Mouse (Mus musculus) retina, postnatal 7 days (tissue): ENCODE measurements around the gene Vmn2r112.
"Not testable (repeated sequence)": the region's sequence is repeated elsewhere in the genome, so short reads cannot be mapped to it uniquely, and the experiment has no call there.

Experiments
- DNase-seq: peaks from one replicate; pipeline ENCODE4 v3.0.0-alpha.2; 2012; ENCODE audit warnings: low read depth, low spot score

Gene Vmn2r112

DNA sequence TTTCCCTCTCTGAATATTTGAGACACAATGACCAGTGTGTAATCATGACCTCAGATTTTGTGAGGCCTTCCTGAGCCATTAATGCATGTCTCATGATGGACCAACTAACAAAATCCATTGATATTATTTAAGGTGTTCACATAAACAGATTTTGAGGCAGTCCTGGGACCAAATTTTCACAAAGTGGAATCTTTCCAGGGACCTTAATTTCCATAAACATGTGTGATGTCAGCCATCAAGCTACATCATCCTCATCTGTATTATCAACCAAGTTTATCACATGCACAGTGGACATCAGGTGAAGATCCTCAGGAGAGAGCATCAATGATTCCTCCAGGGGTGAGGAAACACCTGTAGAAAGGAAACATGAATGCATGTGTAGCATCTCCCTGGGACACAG is at the start of gene Vmn2r112:
Gene Vmn2r112, plus strand, starts transcription at position 301 of the 400 bp plus-strand sequence.
- DNase-seq, result not testable (repeated sequence)

DNA sequence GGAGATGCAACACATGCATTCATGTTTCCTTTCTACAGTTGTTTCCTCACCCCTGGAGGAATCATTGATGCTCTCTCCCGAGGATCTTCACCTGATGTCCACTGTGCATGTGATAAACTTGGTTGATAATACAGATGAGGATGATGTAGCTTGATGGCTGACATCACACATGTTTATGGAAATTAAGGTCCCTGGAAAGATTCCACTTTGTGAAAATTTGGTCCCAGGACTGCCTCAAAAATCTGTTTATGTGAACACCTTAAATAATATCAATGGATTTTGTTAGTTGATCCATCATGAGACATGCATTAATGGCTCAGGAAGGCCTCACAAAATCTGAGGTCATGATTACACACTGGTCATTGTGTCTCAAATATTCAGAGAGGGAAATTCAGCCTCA is 27.4 kb upstream of the Vmn2r112 start, which contains the start of gene Vmn2r111:
Gene Vmn2r111, minus strand, starts transcription at position 101 of the 400 bp plus-strand sequence.
- not testable (repeated sequence) for DNase-seq

GRCm38 (mm10) chr17:22630646-22631045 is 29.9 kb downstream of the Vmn2r112 start:
- no peak for DNase-seq
